Mouse (Mus musculus): Measurements from ENCODE around the gene Nacc1. TPM values are rescaled to one million over a fixed set of nuclear protein-coding genes. Genes with fewer than 3 reads are reported as not detected.
A peak's percentile ranks its signal among the peaks of the same experiment; 100 is the strongest.
"Not testable (repeated sequence)": the region's sequence is repeated elsewhere in the genome, so short reads cannot be mapped to it uniquely, and the experiment has no call there.

The Nacc1 gene
- polyA plus RNA-seq, 1 experiment from 2014 or later, result 21.3 TPM

DNA sequence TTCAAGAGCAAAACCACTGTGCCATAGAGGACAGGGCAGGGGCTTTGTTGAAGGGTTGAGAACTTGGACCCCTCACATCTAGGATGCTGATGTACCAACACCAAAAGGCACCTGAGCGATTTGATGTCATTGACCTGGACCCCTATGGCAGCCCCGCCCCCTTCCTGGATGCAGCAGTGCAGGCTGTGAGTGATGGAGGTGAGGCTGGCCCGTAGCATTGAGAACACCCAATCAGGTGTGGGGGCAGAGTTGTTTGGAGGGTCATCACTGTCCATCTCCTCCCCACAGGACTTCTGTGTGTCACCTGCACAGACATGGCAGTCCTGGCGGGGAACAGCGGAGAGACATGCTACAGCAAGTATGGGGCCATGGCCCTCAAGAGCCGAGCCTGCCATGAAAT lies 7.5 kb upstream of the Nacc1 start:
- H3K36me3 ChIP-seq, result peaks cover 64% of the 10 kb centered on the region
- WGBS, result 93% methylated on average over 6 of the region's 6 CpGs
- H3K4me1 ChIP-seq, result peaks cover 6% of the 10 kb centered on the region; the same call in 1 of the 2 replicates
- H3K27me3 ChIP-seq, result peaks cover 4% of the 10 kb centered on the region
- no peak for ATAC-seq (ENCODE audit: low FRiP score)
- no peak overlapping the region for H3K27ac ChIP-seq
- no peak overlapping the region for H3K4me2 ChIP-seq (replicated peaks)
- H3K4me3 ChIP-seq, result no peak overlapping the region
- H3K9ac ChIP-seq, result no peak overlapping the region
- H3K9me3 ChIP-seq (replicated peaks), result no peaks in the 10 kb centered on the region

GRCm38 (mm10) chr8:84693332-84693731 lies 5.7 kb upstream of the Nacc1 start:
- peaks cover 17% of the 10 kb centered on the region for H3K4me1 ChIP-seq
- 81% methylated on average over 4 of the region's 4 CpGs for WGBS
- H3K4me2 ChIP-seq (replicated peaks), result no peak overlapping the region
- no peak overlapping the region for H3K9ac ChIP-seq
- no peaks in the 10 kb centered on the region for H3K9me3 ChIP-seq (replicated peaks)
- no peaks in the 10 kb centered on the region for H3K27me3 ChIP-seq
- H3K27ac ChIP-seq, result no peak overlapping the region
- H3K36me3 ChIP-seq, result peaks cover 50% of the 10 kb centered on the region
- no peak for ATAC-seq (ENCODE audit: low FRiP score)
- no peak overlapping the region for H3K4me3 ChIP-seq

DNA sequence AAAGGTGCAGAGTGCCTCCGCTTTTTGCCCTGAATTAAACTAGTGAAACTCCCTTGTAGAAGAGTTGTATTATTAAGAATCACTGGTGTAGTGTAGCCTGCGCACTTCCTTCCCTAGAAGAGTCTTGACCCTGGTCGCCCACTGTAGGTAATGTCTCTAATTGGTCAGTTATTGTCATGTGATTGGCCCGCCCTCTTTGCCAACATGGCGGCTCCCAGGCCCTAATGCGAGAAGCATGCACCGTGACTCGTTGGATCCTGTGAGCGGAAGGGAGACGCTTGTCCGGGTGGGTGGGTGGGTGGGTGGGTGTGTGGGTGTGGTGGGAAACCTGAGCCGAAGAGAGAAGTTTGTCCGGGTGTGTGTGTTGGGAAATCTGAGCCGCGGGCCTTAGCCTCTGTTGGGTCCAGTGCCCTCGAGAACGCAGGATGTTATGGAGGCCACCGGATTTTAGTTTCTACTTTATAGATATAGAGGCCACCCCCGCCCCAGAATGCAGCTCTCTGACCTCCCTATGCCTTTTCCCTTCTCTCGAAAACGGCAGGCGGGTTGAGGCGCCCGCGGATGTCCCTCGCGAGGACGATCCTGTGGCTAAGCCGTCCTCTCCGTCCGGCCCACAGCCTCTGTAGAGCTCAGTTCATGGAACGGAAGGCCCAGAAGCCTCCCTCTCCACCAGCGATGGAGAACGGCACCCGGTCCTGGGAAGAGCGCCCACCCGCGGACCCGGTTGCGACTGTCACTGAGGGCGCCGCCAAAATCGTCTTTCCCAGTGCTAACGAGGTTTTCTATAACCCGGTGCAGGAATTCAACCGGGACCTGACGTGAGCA lies 1.6 kb upstream of the Nacc1 start:
- H3K27me3 ChIP-seq, result no peaks in the 10 kb centered on the region
- peak overlapping the region; percentile 98 for H3K4me2 ChIP-seq (replicated peaks)
- ATAC-seq (ENCODE audit: low FRiP score), result peak; percentile 82
- no peaks in the 10 kb centered on the region for H3K9me3 ChIP-seq (replicated peaks)
- H3K4me1 ChIP-seq, result peaks cover 45% of the 10 kb centered on the region
- peak overlapping the region; percentile 83 for H3K4me3 ChIP-seq
- peak overlapping the region; percentile 74 for H3K9ac ChIP-seq
- peaks cover 16% of the 10 kb centered on the region for H3K36me3 ChIP-seq
- H3K27ac ChIP-seq, result peak overlapping the region; percentile 52; the same call in 1 of the 2 replicates
- WGBS, result under 1% methylated on average over 47 of the region's 47 CpGs

DNA sequence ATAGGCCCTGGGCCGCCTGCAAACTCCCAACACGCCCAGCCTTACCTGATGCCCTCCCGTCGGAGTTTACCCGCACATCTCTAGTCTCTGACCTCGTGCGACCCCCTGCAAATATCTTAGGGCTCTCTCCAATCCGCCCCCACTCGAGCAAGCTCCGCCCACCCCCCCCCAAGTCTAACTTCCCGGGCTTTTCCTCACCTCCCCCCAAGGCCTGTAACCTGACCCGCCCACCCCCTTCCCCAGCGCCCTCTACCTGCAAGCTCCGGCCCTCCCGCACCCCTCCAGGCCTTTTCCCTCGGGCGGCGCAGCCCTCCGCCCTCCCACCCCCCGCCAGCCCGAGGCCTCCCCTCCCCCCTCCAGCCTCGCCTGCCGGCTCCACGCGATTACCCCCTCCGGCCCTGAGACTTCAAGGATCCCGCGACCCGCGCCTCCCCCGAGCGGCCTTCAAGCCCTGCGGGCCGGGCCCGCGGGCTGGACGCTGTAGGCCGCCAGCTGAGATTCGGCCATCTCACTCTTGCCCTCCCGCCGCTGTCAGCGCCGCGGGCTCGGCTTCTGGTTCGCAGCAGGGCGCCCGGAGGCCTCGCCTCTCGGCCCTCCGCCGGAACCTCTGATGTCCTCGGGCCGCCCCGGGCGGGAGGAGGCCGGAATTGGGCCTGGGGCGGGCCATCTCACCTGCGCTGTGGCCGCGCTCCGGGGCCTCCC lies 508 bp downstream of the Nacc1 start:
- Histone ChIP-seq H3K36me3 (peaks cover 2% of the 10 kb centered on the region; the same call in 1 of the 2 replicates), H3K4me2 (replicated peaks) (peak overlapping the region; percentile 91), H3K27ac (peak overlapping the region; percentile 95), H3K4me1 (peaks cover 52% of the 10 kb centered on the region), H3K27me3 (no peaks in the 10 kb centered on the region), H3K9ac (peak overlapping the region; percentile 100), H3K4me3 (peak overlapping the region; percentile 100), H3K9me3 (replicated peaks) (no peaks in the 10 kb centered on the region)
- peak; percentile 42 for ATAC-seq (ENCODE audit: low FRiP score)
- WGBS, result 0% methylated on average over 32 of the region's 62 CpGs

- ATAC-seq (ENCODE audit: low FRiP score), result 0 out of 2 replicates have a peak, but pooled peaks have one; percentile 35
- H3K27me3 ChIP-seq, result no peaks in the 10 kb centered on the region
- H3K9me3 ChIP-seq (replicated peaks), result no peaks in the 10 kb centered on the region
- peak within 1 kb of the TSS; percentile 100 for H3K9ac ChIP-seq
- H3K4me3 ChIP-seq, result peak within 1 kb of the TSS; percentile 100
- H3K4me1 ChIP-seq, result peaks cover 53% of the 10 kb centered on the region
- H3K4me2 ChIP-seq (replicated peaks), result peak within 1 kb of the TSS; percentile 91
- H3K27ac ChIP-seq, result peak within 1 kb of the TSS; percentile 95
- 8% methylated on average over 20 of the region's 20 CpGs for WGBS
- 0 out of 2 replicates have a peak, but pooled peaks cover 6% of the 10 kb centered on the region for H3K36me3 ChIP-seq
Observed at GRCm38 (mm10) chr8:84686191-84687002, 1.3 kb downstream of the Nacc1 start, which contains the start of gene Trmt1. Gene Trmt1 (plus strand): TSS chr8:84686307.

DNA sequence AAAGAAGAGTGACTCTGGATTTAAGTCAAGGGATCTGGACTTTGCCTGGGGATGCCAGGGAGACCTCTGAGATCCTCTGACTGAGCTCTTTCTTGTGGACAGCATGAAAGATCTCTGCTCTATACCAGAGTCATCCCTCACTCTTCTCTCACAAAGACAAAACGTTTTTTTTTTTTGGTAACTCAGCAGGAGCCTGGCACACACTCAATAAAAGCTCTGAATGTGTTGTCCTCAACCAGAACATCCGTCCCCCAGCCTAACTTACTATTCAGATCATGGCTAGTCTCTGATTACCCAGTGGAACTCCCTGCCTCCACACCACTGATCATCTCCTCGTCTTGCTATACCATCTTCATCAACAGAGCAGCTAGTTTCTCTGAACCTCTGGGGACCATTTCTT lies 3.1 kb downstream of the Nacc1 start:
- Histone ChIP-seq H3K27ac (no peak overlapping the region), H3K4me1 (peaks cover 44% of the 10 kb centered on the region)
- 29% methylated on average over 3 of the region's 3 CpGs for WGBS

DNA sequence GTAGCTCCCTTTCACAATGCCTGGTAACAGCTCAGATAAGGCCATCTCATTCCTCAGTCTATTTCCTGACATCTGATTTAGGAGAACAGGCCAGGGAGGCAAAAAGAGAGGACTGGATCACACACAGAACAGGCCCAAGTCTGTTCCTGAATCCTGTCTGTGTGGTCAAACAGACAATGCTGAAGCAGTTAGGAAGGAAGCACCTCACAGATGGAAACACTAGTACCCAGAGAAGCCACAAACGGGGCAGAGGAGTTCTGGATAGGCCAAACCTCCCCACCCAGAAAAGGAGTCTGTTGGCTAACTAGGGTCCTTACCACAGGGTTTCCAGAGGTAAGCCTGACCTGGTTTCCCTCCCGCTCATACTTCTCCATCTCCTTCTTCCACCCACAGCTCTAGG lies 5.4 kb downstream of the Nacc1 start:
- ATAC-seq (ENCODE audit: low FRiP score), result no peak
- H3K9me3 ChIP-seq (replicated peaks), result no peaks in the 10 kb centered on the region
- H3K27me3 ChIP-seq, result no peaks in the 10 kb centered on the region
- 83% methylated on average over 2 of the region's 2 CpGs for WGBS
- no peak overlapping the region for H3K4me2 ChIP-seq (replicated peaks)
- no peak overlapping the region for H3K27ac ChIP-seq
- no peak overlapping the region for H3K9ac ChIP-seq
- H3K4me1 ChIP-seq, result peaks cover 32% of the 10 kb centered on the region
- H3K4me3 ChIP-seq, result no peak overlapping the region
- H3K36me3 ChIP-seq, result 0 out of 2 replicates have a peak, but pooled peaks cover 9% of the 10 kb centered on the region

More for the DNA sequence above, 3.1 kb downstream of the Nacc1 start:
- H3K9me3 ChIP-seq (replicated peaks), result no peaks in the 10 kb centered on the region
- 0 out of 2 replicates have a peak overlapping the region, but pooled peaks have one; percentile 1 for H3K9ac ChIP-seq
- no peak for ATAC-seq (ENCODE audit: low FRiP score)
- no peaks in the 10 kb centered on the region for H3K27me3 ChIP-seq
- no peak overlapping the region for H3K4me3 ChIP-seq
- 0 out of 2 replicates have a peak, but pooled peaks cover 7% of the 10 kb centered on the region for H3K36me3 ChIP-seq
- no peak overlapping the region for H3K4me2 ChIP-seq (replicated peaks)

- H3K4me3 ChIP-seq, result no peak overlapping the region
- H3K4me2 ChIP-seq (replicated peaks), result no peak overlapping the region
- no peak for ATAC-seq (ENCODE audit: low FRiP score)
- no peak overlapping the region for H3K9ac ChIP-seq
- H3K9me3 ChIP-seq (replicated peaks), result no peaks in the 10 kb centered on the region
- H3K4me1 ChIP-seq, result peaks cover 27% of the 10 kb centered on the region
- WGBS, result 87% methylated on average over 2 of the region's 2 CpGs
- H3K36me3 ChIP-seq, result peaks cover 14% of the 10 kb centered on the region
- no peak overlapping the region for H3K27ac ChIP-seq
- H3K27me3 ChIP-seq, result no peaks in the 10 kb centered on the region
Observed at GRCm38 (mm10) chr8:84681476-84681875, 6.2 kb downstream of the Nacc1 start.

GRCm38 (mm10) chr8:84677305-84677704 lies 10.4 kb downstream of the Nacc1 start:
- Histone ChIP-seq H3K4me3 (no peak overlapping the region), H3K27me3 (no peaks in the 10 kb centered on the region), H3K9me3 (replicated peaks) (no peaks in the 10 kb centered on the region), H3K9ac (no peak overlapping the region), H3K36me3 (peaks cover 56% of the 10 kb centered on the region), H3K4me2 (replicated peaks) (no peak overlapping the region), H3K4me1 (peaks cover 3% of the 10 kb centered on the region; the same call in 1 of the 2 replicates), H3K27ac (no peak overlapping the region)
- 92% methylated on average over 5 of the region's 5 CpGs for WGBS
- ATAC-seq (ENCODE audit: low FRiP score), result no peak

GRCm38 (mm10) chr8:84670295-84671006 lies 17.2 kb downstream of the Nacc1 start:
- 85% methylated on average over 5 of the region's 5 CpGs for WGBS
- H3K27ac ChIP-seq; H3K4me3 ChIP-seq; ATAC-seq (ENCODE audit: low FRiP score); H3K27me3 ChIP-seq; H3K9me3 ChIP-seq (replicated peaks); H3K9ac ChIP-seq; H3K4me2 ChIP-seq (replicated peaks): not testable (repeated sequence)
- Histone ChIP-seq H3K4me1 (peaks cover 11% of the 10 kb centered on the region), H3K36me3 (peaks cover 67% of the 10 kb centered on the region)

GRCm38 (mm10) chr8:84668731-84669485 lies 18.8 kb downstream of the Nacc1 start:
- Histone ChIP-seq H3K4me2 (replicated peaks) (no peak overlapping the region), H3K4me1 (peaks cover 12% of the 10 kb centered on the region), H3K9me3 (replicated peaks) (no peaks in the 10 kb centered on the region), H3K27ac (no peak overlapping the region), H3K27me3 (no peaks in the 10 kb centered on the region), H3K4me3 (no peak overlapping the region), H3K9ac (no peak overlapping the region), H3K36me3 (peaks cover 53% of the 10 kb centered on the region)
- ATAC-seq (ENCODE audit: low FRiP score), result no peak
- 84% methylated on average over 6 of the region's 6 CpGs for WGBS
